Mouse (Mus musculus): ENCODE measurements around the gene Tcp11l2. TPM values are rescaled to one million over a fixed set of nuclear protein-coding genes. Genes with fewer than 3 reads are reported as not detected.

Tcp11l2 gene
- total RNA-seq, 2 experiments from 2014 or later, result 105 to 143 TPM

DNA sequence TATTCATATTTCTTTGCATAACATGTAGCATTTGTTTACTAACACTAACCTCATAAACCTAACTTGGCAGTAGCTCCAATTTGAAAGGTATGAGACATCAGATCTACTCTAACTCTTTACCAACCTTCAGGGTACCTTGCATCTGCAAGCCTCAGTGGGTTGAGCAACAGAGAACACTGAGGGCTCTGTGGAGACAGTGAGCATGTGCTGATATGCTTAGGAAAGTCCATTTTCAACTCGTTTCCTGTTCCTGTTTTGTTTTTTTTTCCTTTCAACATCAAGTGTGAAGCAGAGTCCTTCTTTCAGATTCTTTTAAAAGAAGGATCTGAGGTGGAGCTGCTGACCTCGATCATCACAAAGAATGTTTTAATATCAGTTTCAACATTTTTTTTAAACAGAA, 20.3 kb upstream of the Tcp11l2 start:
- DNase-seq, result no peak

DNA sequence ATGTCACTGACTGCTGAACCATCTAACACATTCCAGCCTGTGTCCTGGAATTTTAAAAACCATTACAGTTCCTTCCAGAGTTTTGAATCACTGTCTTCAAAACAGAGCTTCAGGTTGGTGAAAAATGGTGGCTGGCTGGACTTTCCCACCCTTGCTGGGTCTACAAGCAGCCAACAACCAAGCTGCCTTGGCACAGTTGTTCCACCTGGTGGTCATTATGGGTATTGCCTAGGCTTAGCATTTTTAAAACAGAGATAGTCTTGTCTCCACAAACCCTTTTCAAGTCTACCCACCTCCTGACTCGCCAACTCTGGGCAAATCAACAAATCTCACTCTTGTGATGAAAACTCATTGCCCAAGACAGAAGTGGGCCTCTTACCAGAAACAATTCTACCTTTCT, 17.9 kb upstream of the Tcp11l2 start:
- no peak for DNase-seq

GRCm38 (mm10) chr10:84559986-84560385, 16.4 kb upstream of the Tcp11l2 start:
- no peak for DNase-seq

DNA sequence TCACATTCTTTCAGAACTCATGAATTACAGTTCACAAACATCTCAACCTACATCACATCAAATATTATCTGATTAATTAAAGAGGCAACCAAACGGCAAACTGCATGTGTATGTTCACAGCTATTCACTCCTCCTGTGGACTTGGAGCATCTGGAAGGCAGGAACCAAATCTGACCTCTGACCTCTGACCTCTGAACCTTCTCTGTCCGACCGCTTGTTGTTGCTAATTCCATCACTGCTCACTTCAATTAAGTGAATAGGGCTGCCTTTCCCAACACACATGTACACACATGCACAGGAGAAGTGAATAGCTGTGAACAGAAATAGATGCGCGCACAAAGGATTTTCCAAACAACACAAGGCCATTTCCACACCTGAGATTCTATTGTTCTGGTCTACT, 14.3 kb upstream of the Tcp11l2 start:
- no peak for DNase-seq

GRCm38 (mm10) chr10:84562567-84563554, 13.6 kb upstream of the Tcp11l2 start:
- DNase-seq, result peak; percentile 30 to 33

DNA sequence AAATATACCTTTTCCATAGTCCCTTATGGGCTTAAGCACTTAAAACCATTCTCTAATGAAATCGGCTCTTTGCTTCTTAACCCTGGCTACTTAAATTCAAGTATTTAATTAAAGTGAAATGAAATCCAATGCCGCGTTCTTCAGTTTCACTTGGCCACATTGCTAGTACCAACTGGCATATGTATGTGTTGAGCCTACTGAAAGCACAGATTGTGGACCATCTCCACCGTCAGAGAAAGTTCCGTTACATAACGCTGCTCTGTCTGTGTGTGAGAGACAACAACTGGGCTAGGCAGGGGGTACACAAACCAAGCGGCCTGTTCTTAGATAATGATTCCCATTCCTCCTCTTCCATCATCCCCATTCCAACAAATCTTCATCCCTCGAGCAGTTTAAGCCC, 12.0 kb upstream of the Tcp11l2 start:
- no peak for DNase-seq

GRCm38 (mm10) chr10:84571052-84571639, 5.3 kb upstream of the Tcp11l2 start:
- no peak for DNase-seq

GRCm38 (mm10) chr10:84573671-84574420, 2.6 kb upstream of the Tcp11l2 start:
- DNase-seq, result no peak

DNA sequence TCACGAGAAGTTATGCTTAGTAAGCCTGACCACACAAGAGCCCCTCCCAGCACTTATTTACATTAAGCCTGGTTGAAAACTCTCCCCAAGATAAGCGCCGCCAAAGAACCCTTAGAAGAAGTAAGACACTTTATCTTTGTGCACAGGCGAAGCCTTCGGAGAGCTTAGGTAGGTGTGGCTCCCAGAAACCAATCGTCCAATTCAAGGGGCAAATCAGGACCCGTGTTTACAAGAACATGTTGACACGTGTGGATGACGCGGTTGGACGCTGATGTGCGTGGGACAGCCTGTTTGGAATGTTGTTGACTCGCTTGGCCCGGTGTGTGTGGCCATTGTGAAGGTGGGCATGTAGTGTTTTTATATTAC, 414 bp upstream of the Tcp11l2 start:
- DNase-seq, result no peak

GRCm38 (mm10) chr10:84577071-84577727, 773 bp downstream of the Tcp11l2 start:
- DNase-seq, result peak; percentile 93 to 95

- DNase-seq, result peak; percentile 47 to 64
Measured at GRCm38 (mm10) chr10:84578738-84579137, 2.3 kb downstream of the Tcp11l2 start.

DNA sequence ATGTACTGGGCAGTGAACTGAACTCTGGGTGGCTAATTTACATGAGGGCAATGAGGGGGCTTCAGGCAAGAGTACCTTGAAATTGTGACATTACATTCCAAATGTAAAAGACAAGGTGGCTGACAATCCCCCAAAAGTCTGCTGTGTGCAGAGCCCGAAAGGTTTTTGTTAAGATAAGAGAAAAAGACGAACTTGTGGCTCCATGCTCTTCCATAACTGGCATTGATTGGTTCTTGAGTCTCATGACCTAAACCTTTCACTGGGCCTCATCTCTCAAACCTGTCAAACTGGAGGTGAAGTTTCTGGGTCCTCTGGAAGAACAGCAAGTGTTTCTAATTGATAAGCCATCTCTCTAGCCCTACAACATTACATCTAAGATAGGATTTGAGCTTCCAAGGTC, 3.1 kb downstream of the Tcp11l2 start:
- DNase-seq, result peak in 1 of 2 experiments; percentile 5

DNA sequence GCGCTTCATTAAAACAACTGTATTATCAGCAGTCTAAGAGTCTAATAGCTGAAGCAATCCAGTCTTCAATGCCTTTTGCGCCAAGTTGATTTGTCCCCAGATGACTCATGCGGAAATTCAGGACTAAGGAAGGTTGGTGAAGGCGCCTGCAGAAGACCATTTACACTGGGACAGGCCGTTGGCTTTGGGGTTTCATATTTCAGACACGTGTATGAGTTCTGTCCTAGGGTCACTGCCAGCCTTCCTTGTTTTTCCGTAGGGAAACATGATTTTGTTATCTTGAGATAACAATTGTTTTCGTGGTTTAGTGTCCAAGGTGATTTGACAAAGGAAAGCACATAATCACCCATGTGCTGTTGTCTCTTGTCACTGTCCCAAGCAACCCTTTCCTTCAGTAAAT, 4.8 kb downstream of the Tcp11l2 start:
- DNase-seq, result peak; percentile 71 to 77

DNA sequence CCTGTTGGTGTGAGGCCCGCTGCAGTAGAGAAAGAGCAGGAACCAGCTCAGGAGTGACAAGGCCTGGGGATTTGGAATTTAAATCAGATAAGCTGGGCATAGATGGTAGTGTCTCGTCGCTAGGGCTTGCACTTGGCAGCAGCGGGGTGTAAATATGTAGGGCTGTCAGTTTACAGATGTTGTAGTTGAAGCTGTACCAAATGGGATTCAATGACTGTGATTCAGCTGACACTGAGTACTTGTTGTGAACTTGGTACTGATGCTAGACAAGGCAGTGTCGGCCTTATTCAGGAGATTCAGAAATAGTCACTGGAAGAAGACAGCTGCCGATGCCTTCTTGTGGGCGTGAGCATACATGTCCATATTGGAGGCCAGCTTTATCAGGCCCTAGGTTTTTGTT, 5.8 kb downstream of the Tcp11l2 start:
- peak in 1 of 2 experiments; percentile 29 for DNase-seq

- DNase-seq, result peak in 1 of 2 experiments; percentile 30
Measured at GRCm38 (mm10) chr10:84584451-84585293, 8.2 kb downstream of the Tcp11l2 start.

- DNase-seq, result peak in 1 of 2 experiments; percentile 16
Measured at GRCm38 (mm10) chr10:84585294-84585650, 8.8 kb downstream of the Tcp11l2 start.

- peak; percentile 35 to 39 for DNase-seq
Measured at GRCm38 (mm10) chr10:84590956-84591355, 14.5 kb downstream of the Tcp11l2 start.

DNA sequence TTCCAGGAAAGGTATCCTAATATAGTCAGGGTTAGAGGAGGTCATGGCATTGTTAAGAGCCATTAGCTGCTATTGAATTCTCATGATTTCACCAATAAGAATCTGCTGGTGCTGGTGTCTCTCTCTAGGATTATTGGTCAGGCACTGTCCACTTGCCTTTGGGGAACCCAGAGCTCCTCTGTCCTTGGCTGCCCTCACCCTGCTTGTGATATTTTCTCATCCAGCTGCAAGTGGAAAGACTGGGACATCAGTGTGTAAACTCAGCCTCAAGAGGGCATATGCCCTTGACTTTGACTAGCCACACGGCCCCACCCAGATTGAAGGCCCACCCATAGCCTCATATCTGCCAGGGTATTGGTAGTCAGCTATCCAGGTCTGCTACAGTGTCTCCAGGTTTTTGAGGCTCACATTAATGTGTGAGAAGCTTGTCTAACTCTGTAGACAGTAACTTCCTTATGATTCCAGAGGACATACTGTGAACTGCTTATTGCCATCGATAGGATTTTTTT, 15.3 kb downstream of the Tcp11l2 start:
- peak; percentile 45 to 49 for DNase-seq

DNA sequence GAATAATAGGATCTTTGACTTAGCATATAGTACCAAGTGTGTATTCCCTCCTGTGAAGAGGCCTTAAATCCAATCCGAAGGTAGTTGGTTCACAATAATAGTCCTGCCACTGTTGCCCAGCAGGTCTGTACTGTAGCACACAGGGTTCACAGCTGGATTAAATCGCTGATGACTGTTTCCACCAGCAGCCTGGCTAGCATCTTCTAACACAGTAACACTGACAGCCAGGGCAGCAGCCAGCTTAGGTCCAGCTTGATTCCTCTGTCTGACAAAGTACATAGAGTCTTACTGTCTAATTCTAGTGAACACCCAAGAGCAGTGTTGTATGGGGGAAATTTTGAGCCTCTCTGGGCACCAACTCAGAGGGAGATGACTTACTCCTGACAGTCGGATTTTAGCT, 16.3 kb downstream of the Tcp11l2 start:
- DNase-seq, result no peak

DNA sequence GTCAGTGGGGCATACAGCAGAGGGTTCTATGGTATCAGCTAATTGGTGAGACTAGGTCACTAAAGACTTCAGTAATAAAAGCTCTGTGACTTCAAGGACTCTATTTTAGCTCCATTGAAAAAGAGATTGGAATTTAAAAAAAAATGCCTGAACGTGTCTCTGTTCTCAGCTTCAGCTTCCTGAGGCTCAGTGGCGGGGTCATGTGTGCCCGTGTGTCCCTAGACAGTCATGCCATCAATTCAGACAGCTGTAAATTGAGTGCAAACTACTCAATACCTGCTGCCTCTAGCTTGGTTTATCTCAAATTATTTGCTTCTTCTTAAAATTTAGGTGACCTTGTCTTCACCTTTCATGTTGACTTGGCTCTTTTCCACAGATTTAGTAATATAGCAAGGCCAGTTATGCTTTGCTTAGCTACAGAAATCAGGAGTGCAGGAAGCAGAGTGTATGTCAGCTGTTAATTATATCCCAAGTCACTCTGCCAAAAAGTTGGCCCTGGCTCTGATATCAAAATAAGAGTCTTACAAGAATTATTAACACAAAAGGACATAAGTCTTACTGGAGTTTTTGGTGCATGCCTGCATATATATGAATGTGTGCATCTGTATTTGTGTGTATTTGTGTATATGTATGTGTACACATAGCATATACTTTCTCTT, 20.8 kb downstream of the Tcp11l2 start:
- peak in 1 of 2 experiments; percentile 72 for DNase-seq
